Mouse (Mus musculus): Measurements from ENCODE around the gene Cnn2. TPM values are rescaled to one million over a fixed set of nuclear protein-coding genes. Genes with fewer than 3 reads are reported as not detected.
A peak's percentile ranks its signal among the peaks of the same experiment; 100 is the strongest.

The Cnn2 gene
- polyA plus RNA-seq, 1 experiment from 2014 or later: 264 TPM

DNA sequence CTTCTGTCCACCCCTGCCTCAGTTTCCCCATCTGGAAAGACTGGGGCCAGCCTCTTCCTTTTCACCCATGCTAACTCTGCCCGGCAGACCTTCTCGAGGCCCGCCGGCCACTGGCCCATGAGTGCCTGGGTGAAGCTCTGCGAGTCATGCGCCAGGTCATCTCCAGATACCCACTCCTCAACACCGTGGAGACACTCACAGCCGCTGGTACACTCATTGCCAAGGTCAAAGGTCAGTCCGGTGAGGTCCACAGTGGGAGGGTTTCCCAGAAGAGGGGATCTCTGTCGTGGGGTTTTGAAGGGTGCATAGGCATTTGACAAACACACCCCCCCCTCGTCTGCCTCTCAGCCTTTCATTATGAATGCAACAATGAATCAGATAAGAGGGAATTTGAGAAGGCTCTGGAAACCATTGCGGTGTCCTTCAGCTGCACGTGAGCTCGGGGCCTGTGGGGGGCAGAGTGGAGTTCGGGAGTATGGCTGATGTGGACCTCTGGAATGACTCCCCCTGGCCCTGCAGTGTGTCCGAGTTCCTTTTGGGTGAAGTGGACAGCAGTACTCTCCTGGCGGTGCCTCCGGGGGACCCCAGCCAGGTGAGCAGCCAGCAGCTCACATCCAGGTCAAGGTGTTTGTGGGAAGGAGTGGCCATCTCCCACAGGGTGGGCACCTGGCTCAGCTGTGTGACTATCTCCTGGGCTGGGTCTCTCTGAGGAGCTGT, 32.4 kb downstream of the Cnn2 start:
- Histone ChIP-seq H3K27ac (replicated peaks) (no peak overlapping the region), H3K4me2 (peak overlapping the region; percentile 64)
- ATAC-seq (ENCODE audit: extremely low read depth, insufficient number of reproducible peaks, low FRiP score, low TSS enrichment): no peak

DNA sequence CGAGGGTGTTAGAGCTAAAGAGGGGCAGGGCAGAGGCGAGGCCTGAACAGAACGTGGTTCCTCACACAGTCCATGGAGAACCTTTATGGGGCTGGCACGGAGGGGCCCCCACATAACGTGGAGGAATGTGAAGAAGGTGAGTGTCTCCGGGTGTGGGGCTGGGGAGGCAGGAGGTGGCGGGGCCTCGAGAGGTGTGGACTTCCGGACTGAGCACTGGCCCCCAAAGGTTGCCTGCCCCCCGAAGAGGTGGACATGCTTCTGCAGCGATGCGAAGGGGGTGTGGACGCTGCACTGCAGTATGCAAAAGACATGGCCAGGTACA, 32.9 kb downstream of the Cnn2 start:
- H3K4me3 ChIP-seq: no peak overlapping the region
- H3K4me1 ChIP-seq: peaks cover 30% of the 10 kb centered on the region
- H3K4me2 ChIP-seq: no peak overlapping the region
- H3K27ac ChIP-seq (replicated peaks): no peak overlapping the region
- WGBS: 90% methylated on average over 13 of the region's 13 CpGs
- H3K36me3 ChIP-seq: peaks cover 10% of the 10 kb centered on the region
- no peak for ATAC-seq (ENCODE audit: extremely low read depth, insufficient number of reproducible peaks, low FRiP score, low TSS enrichment)
- no peaks in the 10 kb centered on the region for H3K9me3 ChIP-seq
- H3K9ac ChIP-seq: no peak overlapping the region
- H3K27me3 ChIP-seq (replicated peaks): peaks cover 9% of the 10 kb centered on the region; the same call in 1 of the 2 replicates

More for the DNA sequence above, 32.4 kb downstream of the Cnn2 start:
- H3K4me3 ChIP-seq: peak overlapping the region; percentile 44
- H3K9ac ChIP-seq: peak overlapping the region; percentile 76; the same call in 1 of the 2 replicates
- peaks cover 34% of the 10 kb centered on the region for H3K4me1 ChIP-seq
- H3K9me3 ChIP-seq: no peaks in the 10 kb centered on the region
- WGBS: 80% methylated on average over 18 of the region's 18 CpGs
- H3K27me3 ChIP-seq (replicated peaks): peaks cover 14% of the 10 kb centered on the region; the same call in 1 of the 2 replicates
- H3K36me3 ChIP-seq: peaks cover 10% of the 10 kb centered on the region

DNA sequence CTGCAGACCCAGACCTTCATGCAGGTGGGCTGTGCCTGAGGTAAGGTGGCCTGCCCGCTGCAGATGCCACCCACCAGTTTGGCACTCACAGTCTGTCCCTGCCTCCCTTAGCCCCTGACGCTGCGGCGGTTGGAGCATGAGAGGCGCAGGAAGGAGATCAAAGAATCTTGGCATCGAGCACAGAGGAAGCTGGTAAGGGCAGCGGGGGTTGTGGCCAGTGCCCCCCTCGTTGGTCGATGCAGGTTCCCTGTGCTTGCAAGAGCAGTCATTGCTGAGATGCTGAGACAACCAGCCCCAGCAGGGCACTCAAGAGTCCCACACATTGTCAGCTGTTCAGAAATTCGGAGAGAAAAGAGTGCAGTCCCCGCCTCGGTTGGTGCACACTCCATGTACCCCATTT, 33.8 kb downstream of the Cnn2 start:
- no peaks in the 10 kb centered on the region for H3K9me3 ChIP-seq
- no peak overlapping the region for H3K27ac ChIP-seq (replicated peaks)
- H3K4me2 ChIP-seq: no peak overlapping the region
- peaks cover 4% of the 10 kb centered on the region; the same call in 1 of the 2 replicates for H3K27me3 ChIP-seq (replicated peaks)
- peaks cover 10% of the 10 kb centered on the region for H3K36me3 ChIP-seq
- no peak for ATAC-seq (ENCODE audit: extremely low read depth, insufficient number of reproducible peaks, low FRiP score, low TSS enrichment)
- 90% methylated on average over 12 of the region's 12 CpGs for WGBS
- H3K4me3 ChIP-seq: no peak overlapping the region
- peaks cover 26% of the 10 kb centered on the region for H3K4me1 ChIP-seq
- no peak overlapping the region for H3K9ac ChIP-seq

DNA sequence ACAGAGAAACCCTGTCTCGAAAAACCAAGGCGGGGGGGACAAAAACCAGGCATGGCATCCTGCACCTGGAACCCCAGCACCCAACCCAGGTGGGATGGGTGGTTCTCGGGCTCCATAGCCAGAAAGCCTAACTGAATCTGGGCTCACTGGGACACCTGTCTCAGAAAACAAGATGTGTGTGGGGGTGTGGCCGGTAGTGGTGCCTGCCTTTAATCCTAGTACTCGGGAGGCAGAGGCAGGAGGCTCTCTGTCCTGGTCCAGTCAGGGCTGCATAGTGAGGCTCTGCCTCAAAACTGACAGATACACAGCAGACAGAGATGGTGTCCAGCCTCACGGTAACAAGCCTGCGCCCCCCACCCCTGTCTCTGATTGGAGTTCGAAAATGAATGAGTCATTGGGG, 34.4 kb downstream of the Cnn2 start:
- H3K4me1 ChIP-seq: peaks cover 24% of the 10 kb centered on the region
- H3K36me3 ChIP-seq: peaks cover 14% of the 10 kb centered on the region
- no peak overlapping the region for H3K4me3 ChIP-seq
- H3K9ac ChIP-seq: no peak overlapping the region
- WGBS: 90% methylated on average over 8 of the region's 8 CpGs
- no peak overlapping the region for H3K4me2 ChIP-seq
- no peaks in the 10 kb centered on the region for H3K9me3 ChIP-seq
- ATAC-seq (ENCODE audit: extremely low read depth, insufficient number of reproducible peaks, low FRiP score, low TSS enrichment): no peak
- H3K27me3 ChIP-seq (replicated peaks): peaks cover under 1% of the 10 kb centered on the region; the same call in 1 of the 2 replicates
- H3K27ac ChIP-seq (replicated peaks): no peak overlapping the region

DNA sequence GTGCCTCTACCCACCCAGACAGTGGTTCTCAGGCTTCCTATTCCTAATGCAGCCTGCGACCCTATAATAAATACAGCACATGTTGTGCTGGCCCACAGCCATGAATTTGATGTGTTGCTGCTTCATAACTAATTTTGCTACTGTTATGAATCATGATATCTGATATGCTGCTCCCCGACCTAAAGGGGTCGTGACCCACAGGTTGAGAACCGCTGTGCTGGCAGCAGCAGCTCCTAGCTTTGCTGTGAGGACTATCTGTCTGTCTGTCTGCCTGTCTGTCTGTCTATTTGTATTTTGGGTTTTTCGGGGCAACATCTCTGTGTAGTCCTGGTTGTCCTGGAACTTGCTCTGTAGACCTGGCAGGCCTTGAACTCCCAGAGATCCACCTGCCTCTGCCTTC, 35.4 kb downstream of the Cnn2 start:
- no peak overlapping the region for H3K4me3 ChIP-seq
- H3K4me1 ChIP-seq: peaks cover 20% of the 10 kb centered on the region
- H3K9me3 ChIP-seq: no peaks in the 10 kb centered on the region
- H3K4me2 ChIP-seq: no peak overlapping the region
- H3K27ac ChIP-seq (replicated peaks): no peak overlapping the region
- WGBS: 84% methylated on average over 5 of the region's 5 CpGs
- no peaks in the 10 kb centered on the region; the same call in 1 of the 2 replicates for H3K27me3 ChIP-seq (replicated peaks)
- H3K9ac ChIP-seq: no peak overlapping the region
- no peak for ATAC-seq (ENCODE audit: extremely low read depth, insufficient number of reproducible peaks, low FRiP score, low TSS enrichment)
- peaks cover 16% of the 10 kb centered on the region for H3K36me3 ChIP-seq

DNA sequence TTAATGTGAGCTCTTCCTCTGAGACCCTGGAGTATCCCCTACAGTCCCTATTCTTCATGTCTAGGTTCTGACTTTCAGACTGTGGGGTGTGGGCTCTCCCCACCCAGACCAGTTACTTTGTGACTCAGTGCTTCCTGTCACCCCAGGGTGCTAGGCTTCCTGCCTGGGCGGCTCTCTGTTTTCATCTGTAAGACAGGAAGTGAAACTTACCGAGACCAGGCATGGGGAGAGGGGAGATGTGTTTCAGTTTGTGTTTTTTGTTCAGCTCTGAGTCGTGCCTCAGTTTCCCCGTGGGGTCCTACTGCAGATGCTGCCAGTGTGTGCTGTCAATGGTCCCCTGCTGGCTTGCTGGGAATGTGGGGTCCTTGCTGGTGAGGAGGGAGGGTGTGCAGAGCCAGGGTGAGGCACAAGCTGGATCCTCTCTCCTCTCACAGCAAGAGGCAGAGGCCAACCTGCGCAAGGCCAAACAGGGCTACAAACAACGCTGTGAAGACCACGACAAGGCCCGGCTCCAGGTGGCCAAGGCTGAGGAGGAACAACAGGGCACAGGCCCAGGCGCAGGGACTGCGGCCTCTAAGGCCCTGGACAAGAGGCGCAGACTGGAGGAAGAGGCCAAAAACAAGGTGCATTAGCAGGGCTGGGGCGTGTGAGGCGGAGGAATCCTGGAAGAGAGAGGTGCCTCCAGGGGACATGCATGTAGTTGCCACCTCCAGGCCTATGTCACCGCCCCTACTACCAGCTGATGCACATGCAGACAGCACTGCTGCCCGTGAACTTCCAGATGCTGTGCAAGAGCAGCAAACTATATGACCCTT, 36.1 kb downstream of the Cnn2 start:
- H3K4me3 ChIP-seq: no peak overlapping the region
- peaks cover 22% of the 10 kb centered on the region for H3K36me3 ChIP-seq
- H3K27me3 ChIP-seq (replicated peaks): no peaks in the 10 kb centered on the region; the same call in 1 of the 2 replicates
- H3K9me3 ChIP-seq: no peaks in the 10 kb centered on the region
- no peak for ATAC-seq (ENCODE audit: extremely low read depth, insufficient number of reproducible peaks, low FRiP score, low TSS enrichment)
- WGBS: 72% methylated on average over 15 of the region's 15 CpGs
- H3K27ac ChIP-seq (replicated peaks): no peak overlapping the region
- H3K4me1 ChIP-seq: peaks cover 14% of the 10 kb centered on the region
- 0 out of 2 replicates have a peak overlapping the region, but pooled peaks have one; percentile 38 for H3K9ac ChIP-seq
- H3K4me2 ChIP-seq: no peak overlapping the region

DNA sequence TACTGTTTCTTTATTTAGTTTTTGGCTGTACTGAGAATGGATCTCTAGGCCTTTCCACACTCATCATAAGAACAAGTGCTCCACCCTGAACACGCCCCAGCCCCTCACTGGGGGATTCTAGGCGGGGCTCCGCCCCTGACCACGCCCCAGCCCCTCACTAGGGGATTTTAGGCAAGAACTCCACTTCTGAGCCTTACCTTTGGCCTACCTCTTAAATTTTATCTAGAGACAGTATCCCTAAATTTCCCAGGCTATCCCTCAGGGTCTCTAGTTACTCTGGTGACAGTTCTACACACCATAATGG, 36.6 kb downstream of the Cnn2 start:
- whole genome bisulfite sequencing: 53% methylated on average over 4 of the region's 4 CpGs
- H3K27ac ChIP-seq (replicated peaks): no peak overlapping the region
- H3K4me3 ChIP-seq: no peak overlapping the region
- peaks cover 8% of the 10 kb centered on the region for H3K4me1 ChIP-seq
- H3K36me3 ChIP-seq: peaks cover 24% of the 10 kb centered on the region
- no peak for ATAC-seq (ENCODE audit: extremely low read depth, insufficient number of reproducible peaks, low FRiP score, low TSS enrichment)
- no peaks in the 10 kb centered on the region for H3K9me3 ChIP-seq
- H3K4me2 ChIP-seq: no peak overlapping the region
- no peaks in the 10 kb centered on the region; the same call in 1 of the 2 replicates for H3K27me3 ChIP-seq (replicated peaks)
- H3K9ac ChIP-seq: no peak overlapping the region

DNA sequence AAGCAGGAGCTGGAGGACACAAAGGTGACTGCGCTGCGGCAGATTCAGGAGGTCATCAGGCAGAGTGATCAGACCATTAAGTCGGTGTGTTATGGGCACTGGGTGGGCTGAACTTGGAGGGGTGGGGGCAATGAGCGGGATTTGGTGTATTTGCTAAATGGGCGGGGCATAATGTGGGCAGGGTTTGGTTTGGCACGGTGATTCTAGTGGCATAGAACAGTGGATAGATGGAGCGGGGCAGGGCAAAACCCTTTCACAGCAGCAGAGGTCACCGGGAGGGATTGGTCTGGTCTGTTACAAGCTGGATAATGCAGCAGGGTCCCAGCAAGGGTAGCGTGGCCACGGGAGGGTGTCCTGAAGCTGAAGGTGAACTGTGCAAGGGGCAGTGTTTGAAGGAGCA, 37.1 kb downstream of the Cnn2 start:
- Histone ChIP-seq H3K27ac (replicated peaks) (no peak overlapping the region), H3K27me3 (replicated peaks) (no peaks in the 10 kb centered on the region; the same call in 1 of the 2 replicates), H3K4me1 (0 out of 2 replicates have a peak, but pooled peaks cover 3% of the 10 kb centered on the region), H3K4me2 (no peak overlapping the region), H3K9ac (no peak overlapping the region), H3K36me3 (peaks cover 25% of the 10 kb centered on the region), H3K4me3 (no peak overlapping the region), H3K9me3 (no peaks in the 10 kb centered on the region)
- no peak for ATAC-seq (ENCODE audit: extremely low read depth, insufficient number of reproducible peaks, low FRiP score, low TSS enrichment)
- 75% methylated on average over 10 of the region's 10 CpGs for WGBS

DNA sequence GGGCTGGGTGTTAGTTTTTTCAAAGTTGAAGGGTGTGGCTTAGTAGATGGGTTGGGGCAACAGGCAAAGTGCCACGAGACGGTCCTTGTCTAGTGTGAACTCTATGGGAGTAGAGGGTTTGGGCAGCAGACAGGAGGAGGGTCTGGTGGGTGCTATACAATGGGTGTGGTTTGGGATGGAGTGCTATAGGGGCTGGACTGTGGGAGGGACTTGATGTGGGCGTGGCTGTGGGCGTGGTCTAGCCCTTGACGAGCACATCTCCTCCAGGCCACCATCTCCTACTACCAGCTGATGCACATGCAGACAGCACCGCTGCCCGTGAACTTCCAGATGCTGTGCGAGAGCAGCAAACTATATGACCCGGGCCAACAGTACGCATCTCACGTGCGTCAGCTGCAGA, 37.5 kb downstream of the Cnn2 start:
- Histone ChIP-seq H3K9me3 (no peaks in the 10 kb centered on the region), H3K36me3 (peaks cover 29% of the 10 kb centered on the region), H3K4me1 (no peaks in the 10 kb centered on the region), H3K4me2 (no peak overlapping the region), H3K27me3 (replicated peaks) (no peaks in the 10 kb centered on the region), H3K9ac (no peak overlapping the region), H3K27ac (replicated peaks) (no peak overlapping the region), H3K4me3 (no peak overlapping the region)
- 69% methylated on average over 12 of the region's 12 CpGs for WGBS
- ATAC-seq (ENCODE audit: extremely low read depth, insufficient number of reproducible peaks, low FRiP score, low TSS enrichment): no peak

DNA sequence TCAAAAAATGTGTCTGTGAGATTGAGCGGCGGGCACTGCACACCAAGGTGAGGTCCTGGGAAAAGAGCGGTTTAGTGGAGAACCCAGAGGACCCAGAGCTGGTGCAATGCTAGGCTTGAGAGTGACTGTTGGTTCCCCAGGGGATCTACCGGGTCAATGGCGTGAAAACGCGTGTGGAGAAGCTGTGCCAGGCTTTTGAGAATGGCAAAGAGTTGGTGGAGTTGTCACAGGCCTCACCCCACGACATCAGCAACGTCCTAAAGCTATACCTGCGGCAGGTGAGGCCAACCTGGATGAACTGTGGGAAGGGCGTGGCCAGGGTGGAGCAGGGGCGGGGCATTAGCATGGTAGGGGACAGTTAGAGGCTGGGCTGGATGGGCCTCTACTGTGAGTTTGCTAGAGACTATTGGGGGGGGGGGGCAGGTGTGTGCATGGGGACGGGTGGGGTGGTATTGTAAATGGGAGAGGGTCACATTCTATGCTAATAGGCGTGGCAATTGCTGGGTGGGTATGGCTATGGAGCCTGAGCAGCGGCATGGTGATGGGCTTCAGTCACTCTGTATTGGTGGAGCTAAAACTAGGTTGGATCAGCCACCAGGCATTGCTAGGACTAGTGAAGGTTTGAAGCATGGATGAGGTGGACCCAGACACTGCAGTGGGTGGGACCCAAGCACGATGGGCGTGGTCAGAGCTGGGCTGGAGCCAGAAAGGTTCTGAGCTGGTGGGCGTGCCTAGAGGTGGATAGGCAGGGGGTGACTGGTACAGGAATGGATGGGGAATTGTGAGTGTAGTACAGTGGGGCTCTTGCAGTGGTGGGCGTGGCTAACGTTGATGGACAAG, 39.5 kb downstream of the Cnn2 start:
- no peak overlapping the region for H3K9ac ChIP-seq
- H3K4me2 ChIP-seq: no peak overlapping the region
- H3K4me1 ChIP-seq: peaks cover 9% of the 10 kb centered on the region
- ATAC-seq (ENCODE audit: extremely low read depth, insufficient number of reproducible peaks, low FRiP score, low TSS enrichment): no peak
- no peaks in the 10 kb centered on the region for H3K27me3 ChIP-seq (replicated peaks)
- no peak overlapping the region for H3K27ac ChIP-seq (replicated peaks)
- H3K36me3 ChIP-seq: peaks cover 26% of the 10 kb centered on the region
- H3K4me3 ChIP-seq: no peak overlapping the region
- H3K9me3 ChIP-seq: no peaks in the 10 kb centered on the region
- WGBS: 67% methylated on average over 20 of the region's 20 CpGs

DNA sequence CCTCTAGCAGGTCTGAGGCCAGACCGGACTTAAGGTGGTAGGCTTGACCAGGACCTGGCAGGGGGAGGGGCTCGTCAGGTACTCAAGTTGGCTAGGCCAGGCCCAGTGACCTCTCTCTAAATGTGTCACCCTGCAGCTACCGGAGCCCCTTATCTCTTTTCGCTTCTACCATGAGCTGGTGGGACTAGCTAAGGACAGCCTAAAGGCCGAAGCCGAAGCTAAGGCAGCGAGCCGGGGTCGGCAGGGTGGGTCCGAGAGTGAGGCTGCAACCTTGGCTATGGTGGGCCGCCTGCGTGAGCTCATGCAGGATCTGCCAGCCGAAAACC, 40.1 kb downstream of the Cnn2 start:
- Histone ChIP-seq H3K9me3 (no peaks in the 10 kb centered on the region), H3K27me3 (replicated peaks) (no peaks in the 10 kb centered on the region), H3K4me2 (no peak overlapping the region), H3K27ac (replicated peaks) (no peak overlapping the region), H3K4me1 (peaks cover 14% of the 10 kb centered on the region), H3K4me3 (no peak overlapping the region), H3K36me3 (peaks cover 22% of the 10 kb centered on the region; the same call in 1 of the 2 replicates), H3K9ac (no peak overlapping the region)
- no peak for ATAC-seq (ENCODE audit: extremely low read depth, insufficient number of reproducible peaks, low FRiP score, low TSS enrichment)
- 87% methylated on average over 13 of the region's 13 CpGs for WGBS

Measured in heart, embryonic 13.5 days (tissue).